Mouse (Mus musculus): ENCODE measurements around the gene Gm45623. TPM values are rescaled to one million over a fixed set of nuclear protein-coding genes. Genes with fewer than 3 reads are reported as not detected.

Gm45623 gene
- polyA plus RNA-seq, 1 experiment from 2014 or later, result 0.50 TPM

- Histone ChIP-seq H3K4me3 (replicated peaks) (no peak overlapping the region), H3K27ac (no peak overlapping the region), H3K4me2 (replicated peaks) (no peak overlapping the region; the same call in 1 of the 2 replicates), H3K9ac (no peak overlapping the region), H3K36me3 (0 out of 2 replicates have a peak, but pooled peaks cover 5% of the 10 kb centered on the region), H3K4me1 (replicated peaks) (peaks cover 29% of the 10 kb centered on the region), H3K27me3 (replicated peaks) (no peaks in the 10 kb centered on the region), H3K9me3 (no peaks in the 10 kb centered on the region)
- WGBS, result 79% methylated on average over 4 of the region's 4 CpGs
- ATAC-seq, result no peak
These were observed 46.0 kb downstream of the Gm45623 start for GRCm38 (mm10) chr13:56707606-56708005.

GRCm38 (mm10) chr13:56707111-56707510 is 46.5 kb downstream of the Gm45623 start:
- H3K4me3 ChIP-seq (replicated peaks), result no peak overlapping the region
- H3K9ac ChIP-seq, result no peak overlapping the region
- H3K27me3 ChIP-seq (replicated peaks), result no peaks in the 10 kb centered on the region
- no peak overlapping the region; the same call in 1 of the 2 replicates for H3K4me2 ChIP-seq (replicated peaks)
- no peaks in the 10 kb centered on the region for H3K9me3 ChIP-seq
- 76% methylated on average over 4 of the region's 4 CpGs for WGBS
- 0 out of 2 replicates have a peak, but pooled peaks cover 5% of the 10 kb centered on the region for H3K36me3 ChIP-seq
- ATAC-seq, result no peak
- no peak overlapping the region for H3K27ac ChIP-seq
- peaks cover 33% of the 10 kb centered on the region for H3K4me1 ChIP-seq (replicated peaks)

- no peak overlapping the region for H3K27ac ChIP-seq
- peaks cover 23% of the 10 kb centered on the region for H3K4me1 ChIP-seq (replicated peaks)
- peak overlapping the region; percentile 69 for H3K4me2 ChIP-seq (replicated peaks)
- ATAC-seq, result no peak
- 0 out of 2 replicates have a peak, but pooled peaks cover 5% of the 10 kb centered on the region for H3K36me3 ChIP-seq
- no peaks in the 10 kb centered on the region for H3K27me3 ChIP-seq (replicated peaks)
- H3K9me3 ChIP-seq, result no peaks in the 10 kb centered on the region
- WGBS, result 64% methylated on average over 2 of the region's 2 CpGs
- H3K4me3 ChIP-seq (replicated peaks), result peak overlapping the region; percentile 85
- no peak overlapping the region for H3K9ac ChIP-seq
These were observed 49.0 kb downstream of the Gm45623 start for GRCm38 (mm10) chr13:56704596-56704995.

GRCm38 (mm10) chr13:56703871-56704321 is 49.7 kb downstream of the Gm45623 start:
- H3K9ac ChIP-seq, result peak overlapping the region; percentile 98
- no peaks in the 10 kb centered on the region for H3K27me3 ChIP-seq (replicated peaks)
- WGBS, result under 1% methylated on average over 11 of the region's 11 CpGs
- peak overlapping the region; percentile 85 for H3K4me3 ChIP-seq (replicated peaks)
- H3K4me2 ChIP-seq (replicated peaks), result peak overlapping the region; percentile 69
- peak overlapping the region; percentile 100 for H3K27ac ChIP-seq
- H3K9me3 ChIP-seq, result no peaks in the 10 kb centered on the region
- H3K36me3 ChIP-seq, result 0 out of 2 replicates have a peak, but pooled peaks cover 5% of the 10 kb centered on the region
- peaks cover 21% of the 10 kb centered on the region for H3K4me1 ChIP-seq (replicated peaks)
- ATAC-seq, result peak; percentile 36

- peaks cover 24% of the 10 kb centered on the region for H3K4me1 ChIP-seq (replicated peaks)
- no peaks in the 10 kb centered on the region for H3K27me3 ChIP-seq (replicated peaks)
- H3K27ac ChIP-seq, result peak overlapping the region; percentile 100
- H3K4me2 ChIP-seq (replicated peaks), result peak overlapping the region; percentile 69
- ATAC-seq, result peak; percentile 88
- WGBS, result under 1% methylated on average over 76 of the region's 80 CpGs
- 0 out of 2 replicates have a peak, but pooled peaks cover 5% of the 10 kb centered on the region for H3K36me3 ChIP-seq
- H3K9me3 ChIP-seq, result no peaks in the 10 kb centered on the region
- peak overlapping the region; percentile 98 for H3K9ac ChIP-seq
- peak overlapping the region; percentile 85 for H3K4me3 ChIP-seq (replicated peaks)
These were observed 50.3 kb downstream of the Gm45623 start for GRCm38 (mm10) chr13:56703222-56703870.

GRCm38 (mm10) chr13:56702469-56703221 is 51.0 kb downstream of the Gm45623 start, which contains the start of gene Smad5:
Gene Smad5, plus strand, starts transcription at chr13:56703010.
- Histone ChIP-seq H3K4me2 (replicated peaks) (peak within 1 kb of the TSS; percentile 69), H3K27me3 (replicated peaks) (no peaks in the 10 kb centered on the region), H3K4me3 (replicated peaks) (peak within 1 kb of the TSS; percentile 85), H3K4me1 (replicated peaks) (peaks cover 31% of the 10 kb centered on the region), H3K27ac (peak within 1 kb of the TSS; percentile 100), H3K36me3 (0 out of 2 replicates have a peak, but pooled peaks cover 5% of the 10 kb centered on the region), H3K9ac (peak within 1 kb of the TSS; percentile 98), H3K9me3 (no peaks in the 10 kb centered on the region)
- peak; percentile 86 for ATAC-seq
- WGBS, result 3% methylated on average over 54 of the region's 62 CpGs

Other genes starting within 250 kb of the Gm45623 start
- gene Fbxl21, start 231.4 kb downstream of the Gm45623 start, polyA plus RNA-seq (2015; fragmentation: Nextera tagmentation; extraction: Ambion mirVana), result 1.2 and 2.1 TPM in 2 replicates
- gene Lect2, start 205.3 kb downstream of the Gm45623 start, polyA plus RNA-seq (2015; fragmentation: Nextera tagmentation; extraction: Ambion mirVana), result 12.4 and 13.2 TPM in 2 replicates
- 120 and 123 TPM in 2 replicates for gene Tgfbi, start 144.3 kb downstream of the Gm45623 start, polyA plus RNA-seq (2015; fragmentation: Nextera tagmentation; extraction: Ambion mirVana)
- 19.3 and 19.5 TPM in 2 replicates for gene Smad5, start 50.8 kb downstream of the Gm45623 start, polyA plus RNA-seq (2015; fragmentation: Nextera tagmentation; extraction: Ambion mirVana)
- 0.21 and 0.30 TPM in 2 replicates for gene Trpc7, start 142.2 kb upstream of the Gm45623 start, polyA plus RNA-seq (2015; fragmentation: Nextera tagmentation; extraction: Ambion mirVana)